Mouse (Mus musculus) urinary bladder, postnatal 4 days (tissue): ENCODE data around the gene Ehbp1.

Experiments used
- DNase-seq, 2 experiments: peaks; one replicate each; pipeline ENCODE4 v3.0.0; 2021 to 2022; ENCODE audit warnings: low spot score in 2 of 2

Gene Ehbp1

DNA sequence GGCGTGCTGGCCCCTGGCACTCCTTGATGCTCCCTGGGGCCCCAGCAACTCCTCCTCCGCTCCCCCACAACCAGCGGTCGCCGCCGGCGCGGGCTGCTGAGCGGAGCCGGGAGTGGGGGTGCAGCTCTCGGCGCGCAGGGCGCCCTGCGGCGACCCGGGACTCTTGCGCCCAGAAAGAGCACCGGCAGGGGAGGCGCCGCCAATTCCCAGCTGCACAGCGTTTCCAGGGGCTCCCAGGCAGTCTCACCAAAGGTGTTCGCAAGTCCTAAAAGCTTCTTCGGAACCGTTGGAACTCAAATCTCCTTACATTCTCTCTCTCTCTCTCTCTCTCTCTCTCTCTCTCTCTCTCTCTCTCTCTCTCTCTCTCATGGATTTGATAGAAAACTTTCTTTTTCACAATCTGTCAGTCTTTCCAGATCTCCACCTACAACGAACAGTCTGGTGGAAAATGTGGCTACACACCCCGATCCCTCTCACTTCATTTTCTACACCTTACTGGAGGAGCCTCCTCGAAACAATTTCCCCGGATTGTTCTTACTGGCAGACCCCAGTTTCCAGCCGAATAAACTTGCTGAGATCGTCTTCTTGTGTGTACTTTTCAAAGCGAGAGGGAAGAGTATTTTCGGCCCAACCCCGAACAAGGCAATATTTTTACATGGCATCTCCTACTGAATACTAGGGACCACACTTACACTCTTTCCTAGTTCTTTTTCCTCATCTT, 339.9 kb downstream of the Ehbp1 start:
- DNase-seq: no peak

DNA sequence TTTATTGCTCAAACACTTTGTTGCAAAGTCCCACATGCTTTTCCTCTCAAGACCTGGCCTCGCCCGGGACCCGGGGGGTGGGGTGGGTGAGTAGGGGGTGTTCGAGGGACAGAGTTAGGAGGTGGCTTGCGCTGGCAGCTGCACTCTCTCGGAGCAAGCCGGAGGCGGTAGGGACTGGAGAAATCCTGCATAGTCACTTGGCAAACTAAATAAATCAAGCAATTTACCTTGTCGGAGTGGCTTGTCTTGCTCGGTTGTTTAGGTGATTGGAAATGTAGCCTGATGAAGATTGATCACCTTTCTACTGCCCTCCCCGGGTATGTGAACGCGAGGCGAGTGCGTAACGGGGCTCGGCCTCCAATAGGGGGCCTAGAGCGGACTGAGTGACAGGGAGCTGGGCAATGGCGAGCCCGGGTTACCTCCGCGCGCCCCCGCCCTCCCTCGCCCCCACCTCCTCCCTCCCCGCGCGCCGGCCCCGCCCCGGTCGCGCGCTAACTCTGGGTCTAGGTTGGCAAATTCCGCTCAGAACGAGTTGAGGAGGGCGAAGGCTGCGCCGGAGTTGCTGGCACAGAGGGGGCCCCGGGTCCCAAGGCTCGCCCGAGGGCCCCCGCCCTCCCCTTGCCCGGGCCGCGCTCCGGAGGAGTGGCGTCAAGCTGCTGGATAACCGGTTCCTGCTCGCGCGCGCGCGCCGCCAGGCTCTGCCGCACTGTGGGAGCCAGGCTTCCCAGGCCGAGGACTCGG, 340.6 kb downstream of the Ehbp1 start:
- peak in 1 of 2 experiments; percentile 36 for DNase-seq

DNA sequence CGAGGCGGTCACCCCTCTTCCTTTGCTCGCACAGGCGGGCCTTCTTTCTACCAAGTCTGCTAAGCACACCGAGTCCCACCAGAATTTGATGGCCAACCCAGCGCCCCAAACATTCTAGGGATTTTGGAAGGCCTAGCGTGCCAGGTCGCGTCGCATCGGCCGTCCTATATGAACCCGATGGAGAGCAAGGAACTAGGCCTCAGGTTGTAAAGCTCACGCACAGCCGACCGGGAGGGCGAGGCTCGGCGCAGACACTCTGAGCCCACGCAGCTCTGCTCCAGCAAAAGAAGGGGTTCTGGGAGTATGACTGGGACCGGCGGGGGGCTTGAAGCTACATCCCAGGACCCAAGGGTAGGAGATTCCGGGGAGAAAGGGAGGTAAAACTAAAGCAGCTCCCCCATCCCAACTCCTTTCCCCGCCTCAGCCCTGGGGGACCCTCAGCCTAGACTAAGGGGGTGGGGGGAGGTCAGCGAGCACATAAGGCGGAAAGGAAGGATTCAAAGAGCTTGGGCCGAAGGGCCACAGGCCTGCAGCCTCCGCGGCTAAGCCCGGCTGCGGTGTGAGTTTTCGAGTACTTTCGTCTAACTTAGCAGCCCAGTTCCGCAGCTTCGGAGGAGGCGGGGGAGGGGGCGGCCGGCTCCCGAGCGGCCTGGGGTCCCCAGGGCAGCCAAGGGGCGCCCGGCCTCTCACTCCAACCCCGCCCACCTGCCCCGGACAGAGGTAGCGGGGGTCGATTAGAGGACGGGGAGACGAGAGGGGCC, 341.6 kb downstream of the Ehbp1 start:
- no peak for DNase-seq

DNA sequence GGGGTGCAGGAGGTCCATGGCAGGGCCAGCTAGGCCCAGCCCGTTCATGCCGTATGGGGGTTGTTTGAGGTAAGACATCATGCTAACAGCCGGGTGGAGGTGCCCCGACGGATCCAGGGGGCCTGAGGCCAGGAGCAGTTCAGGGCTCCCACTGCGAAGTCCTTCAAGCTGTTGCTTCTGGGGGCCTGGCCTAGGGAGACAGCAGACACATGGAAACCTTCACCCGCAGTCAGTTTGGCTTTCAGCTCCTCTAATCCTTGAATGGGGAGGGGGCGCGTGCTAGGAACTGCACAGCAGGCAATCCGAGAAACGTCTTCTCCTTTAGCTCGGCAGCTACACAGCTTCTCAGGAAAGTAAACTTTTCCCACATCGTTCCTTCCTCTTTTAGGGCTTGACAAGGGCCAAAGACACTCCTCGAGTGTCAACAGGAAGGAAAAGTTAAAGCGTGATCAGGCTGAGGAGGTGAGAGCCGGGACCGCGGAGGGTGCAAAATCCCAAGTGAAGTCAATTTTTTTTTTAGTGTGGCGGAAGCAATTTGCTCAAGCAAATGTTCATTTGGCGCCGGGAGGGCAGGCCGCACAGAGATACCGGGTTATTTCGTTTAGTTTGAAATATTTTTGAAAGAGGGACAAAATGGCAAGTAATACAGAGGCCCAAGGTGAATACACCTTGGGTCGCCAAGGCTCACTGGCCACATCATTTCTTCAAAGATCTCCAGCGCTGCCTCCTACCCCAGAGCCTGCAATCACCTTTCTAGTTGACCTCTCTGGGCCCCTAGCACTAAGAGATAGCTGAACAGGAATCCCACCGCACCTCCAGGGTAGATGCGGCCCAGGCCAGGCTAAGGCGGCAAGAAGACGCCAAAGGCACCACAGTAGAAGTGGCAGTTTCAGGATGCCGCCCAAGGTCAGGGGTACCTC, 342.4 kb downstream of the Ehbp1 start:
- no peak for DNase-seq

DNA sequence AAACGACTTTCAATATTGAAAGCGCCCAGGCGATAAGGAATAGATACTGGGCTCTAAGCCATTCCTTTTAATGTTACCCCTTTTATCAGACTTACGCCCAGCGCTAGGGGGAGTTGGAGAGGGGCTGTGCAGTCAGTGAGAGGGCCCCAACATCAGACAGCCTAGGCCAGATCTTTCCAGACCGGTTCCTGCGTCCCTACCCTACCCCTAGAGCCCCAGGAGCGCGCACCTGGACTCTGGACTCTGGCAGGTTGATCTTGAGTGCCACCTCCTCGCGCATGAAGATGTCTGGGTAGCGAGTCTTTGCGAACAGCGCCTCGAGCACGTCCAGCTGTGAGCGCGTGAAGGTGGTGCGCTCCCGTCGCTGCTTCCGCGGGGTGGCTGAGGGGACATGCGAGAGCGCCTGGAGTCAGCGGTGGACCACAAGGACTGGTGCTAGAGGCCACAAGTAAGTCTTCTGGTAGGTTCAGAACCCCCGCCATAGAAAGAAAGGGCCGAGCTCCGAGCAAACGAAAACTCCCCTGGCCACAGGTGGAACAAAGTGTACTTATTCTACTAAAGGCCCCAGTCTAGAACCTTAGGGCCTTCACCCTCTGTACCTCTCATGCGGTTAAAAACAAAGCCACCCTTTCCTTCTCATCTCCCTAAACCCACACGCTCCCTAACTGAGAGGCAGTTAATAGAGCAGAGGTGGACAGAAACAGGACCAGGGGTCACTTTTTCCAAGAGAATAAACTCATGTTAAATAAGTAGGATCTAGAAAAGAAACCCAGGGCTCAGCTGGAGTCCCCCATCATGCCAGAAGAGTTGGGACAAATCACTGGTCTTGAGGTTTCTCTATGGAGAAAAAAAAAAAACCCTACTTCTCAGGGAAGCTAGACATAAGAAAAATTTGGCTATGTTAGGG, 343.7 kb downstream of the Ehbp1 start:
- DNase-seq: no peak

DNA sequence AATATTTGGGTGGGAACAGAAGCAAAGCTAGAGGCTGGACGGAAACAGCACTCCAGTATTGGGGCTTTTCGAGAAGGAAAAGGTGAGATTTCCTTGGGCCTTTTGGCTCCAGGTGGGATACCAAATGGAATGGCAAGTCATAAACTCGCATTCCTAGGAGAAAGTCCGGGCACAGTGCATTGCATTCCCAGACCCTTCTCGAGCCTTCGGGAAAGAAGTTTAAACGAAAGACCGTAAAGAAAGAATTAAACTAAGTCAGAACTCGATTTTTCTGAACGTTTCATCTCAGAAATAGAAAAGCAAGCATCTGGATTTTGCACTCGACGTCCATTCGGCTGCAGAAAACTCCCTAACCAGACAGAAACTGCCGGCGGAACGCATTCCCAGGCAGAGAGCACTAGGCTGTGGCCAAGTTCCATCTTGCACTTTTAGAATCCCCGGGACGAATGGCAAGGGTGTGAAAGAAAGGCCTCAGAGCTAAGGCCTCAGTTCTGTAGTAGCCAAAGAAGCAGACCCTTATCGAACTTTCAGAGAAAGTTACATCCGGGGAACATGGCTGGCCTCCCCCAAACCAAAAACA, 344.4 kb downstream of the Ehbp1 start:
- DNase-seq: no peak

DNA sequence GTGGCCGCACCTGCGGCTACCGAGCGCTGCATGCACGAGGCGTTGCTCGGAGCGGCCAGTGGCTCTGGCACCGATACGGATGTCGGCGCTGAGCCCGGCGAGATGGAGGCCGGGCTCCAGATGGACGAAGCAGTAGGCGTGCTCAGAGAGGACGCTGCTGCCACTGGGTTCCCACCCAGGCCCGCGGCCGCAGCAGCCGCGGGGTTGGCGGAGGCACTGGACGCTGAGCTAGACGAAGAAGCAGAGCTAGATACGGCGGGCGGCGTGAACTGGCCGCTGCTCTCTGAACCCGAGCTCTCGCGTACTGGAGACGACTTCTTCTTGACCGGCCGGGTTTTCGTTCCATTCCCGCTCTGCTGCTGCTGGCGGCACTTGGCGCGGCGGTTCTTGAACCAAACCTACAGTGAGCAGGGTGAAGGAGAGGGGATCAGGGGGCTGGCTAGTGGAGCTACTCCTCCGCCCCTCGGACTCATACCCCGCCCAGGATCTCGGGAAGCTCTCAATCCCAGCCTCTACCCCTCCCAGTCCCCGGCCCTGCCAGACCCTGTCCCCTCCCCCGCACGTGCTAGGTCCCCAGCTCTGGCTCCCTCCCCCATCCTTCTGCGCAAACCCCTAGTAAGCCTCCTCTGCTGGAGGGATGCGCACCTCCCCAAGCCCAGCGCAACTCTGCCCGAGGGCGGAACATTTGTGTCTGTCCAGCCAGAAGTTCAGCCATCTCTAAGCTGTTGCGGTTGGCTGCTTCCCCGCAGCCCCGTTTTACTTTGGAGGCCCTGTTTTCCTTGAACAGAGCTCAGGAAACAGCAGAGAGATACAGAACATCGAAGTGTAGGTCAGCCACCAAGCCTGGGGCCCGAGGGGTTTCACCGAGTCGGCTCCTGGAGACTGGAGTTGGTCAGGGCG, 345.2 kb downstream of the Ehbp1 start:
- no peak for DNase-seq

DNA sequence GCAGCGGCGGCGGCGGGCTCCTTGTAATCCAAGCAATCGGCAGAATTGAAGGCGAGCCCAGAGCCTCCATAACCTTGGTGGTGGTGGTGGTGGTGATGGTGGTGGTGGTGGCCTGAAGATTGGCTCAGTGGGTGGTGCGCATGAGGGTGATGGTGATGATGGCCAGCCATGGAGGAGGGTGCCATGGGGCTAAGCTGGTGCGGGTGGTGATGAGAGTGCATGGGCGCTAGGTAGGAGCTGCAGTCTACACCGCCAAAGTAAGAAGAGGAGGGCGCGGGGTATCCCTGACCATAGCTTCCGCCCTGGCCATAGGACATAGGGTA, 345.8 kb downstream of the Ehbp1 start:
- no peak for DNase-seq

DNA sequence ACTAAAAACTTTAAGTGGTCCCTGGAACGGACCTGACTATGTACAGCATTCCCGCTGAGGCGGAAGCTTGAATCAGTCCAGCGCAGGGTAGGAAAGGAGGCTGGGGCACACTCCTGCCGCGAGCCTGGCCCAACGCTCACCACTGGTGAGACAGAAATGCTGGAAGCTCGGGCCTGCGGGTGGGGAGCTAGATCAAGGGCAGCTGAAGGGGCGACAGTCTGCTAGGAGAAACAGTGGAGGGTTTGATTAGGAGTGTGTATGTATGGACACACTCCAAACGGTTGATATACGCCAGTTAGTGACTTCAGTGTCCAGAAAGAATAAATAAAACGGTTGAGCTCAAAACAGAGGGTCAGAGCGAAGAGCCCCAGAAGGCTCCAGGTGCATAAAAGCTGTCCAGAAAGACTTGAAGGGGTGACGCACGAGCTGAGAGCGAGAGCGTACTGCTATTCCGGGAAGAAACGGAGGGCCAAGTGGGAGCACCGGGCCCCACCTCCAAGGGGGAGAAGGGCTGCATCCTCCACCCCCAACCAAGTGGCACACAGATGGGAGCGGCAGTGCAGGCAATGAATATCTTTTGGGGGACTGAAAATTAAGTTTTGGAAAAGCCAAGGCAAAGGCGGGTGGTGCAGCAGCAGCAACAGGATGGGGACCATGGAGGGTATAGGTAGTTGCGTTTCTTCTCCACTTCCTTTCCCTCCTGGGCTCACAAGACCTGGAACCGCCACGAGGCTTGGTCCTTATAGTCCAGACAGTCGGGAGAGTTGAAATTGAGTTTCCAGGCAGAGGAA, 346.4 kb downstream of the Ehbp1 start:
- DNase-seq: no peak

DNA sequence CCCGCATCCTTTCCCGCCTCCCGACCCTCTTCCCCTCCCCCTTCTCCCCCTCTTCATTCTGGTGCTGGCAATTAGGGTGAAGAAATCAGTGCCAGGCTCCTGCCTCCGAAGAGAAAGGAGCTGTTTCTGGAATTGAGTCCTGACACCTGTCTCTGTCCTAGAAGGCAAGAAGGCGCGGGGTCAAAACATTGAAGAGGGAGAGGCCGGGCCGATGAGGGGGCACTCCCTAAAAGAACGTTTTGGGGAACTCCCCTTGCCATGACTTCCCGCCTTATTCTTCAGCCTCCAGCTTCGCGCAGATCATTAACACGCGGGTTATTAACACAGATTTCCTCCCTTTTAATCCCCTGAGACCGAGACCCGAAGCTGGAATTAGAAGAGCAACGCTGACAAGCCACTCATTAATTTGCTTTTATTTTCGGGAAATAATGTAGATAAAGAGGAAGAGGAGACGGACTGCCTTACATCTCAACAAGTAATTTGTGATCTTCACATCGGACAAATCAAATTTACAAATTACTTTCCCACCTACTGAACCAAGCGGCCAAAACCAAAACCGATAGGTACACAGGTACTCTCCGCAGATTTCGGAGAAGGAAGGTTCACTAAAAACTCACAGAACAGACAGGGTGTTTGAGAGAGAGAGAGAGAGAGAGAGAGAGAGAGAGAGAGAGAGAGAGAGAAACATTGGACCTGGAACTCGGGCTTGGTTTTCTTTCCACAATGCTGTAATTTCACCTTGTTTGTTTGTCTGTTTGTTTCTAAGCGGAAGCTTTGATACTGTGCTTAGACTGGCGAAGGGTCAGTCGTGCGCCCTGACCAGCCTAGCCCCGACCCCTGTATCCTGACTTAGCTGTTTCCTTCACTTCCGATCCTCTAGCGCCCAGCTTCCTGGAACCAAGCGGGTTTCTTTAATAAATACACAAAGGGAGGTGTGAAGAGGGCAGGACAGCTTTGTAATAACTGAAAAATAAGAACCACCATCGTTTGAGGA, 347.4 kb downstream of the Ehbp1 start:
- no peak for DNase-seq

DNA sequence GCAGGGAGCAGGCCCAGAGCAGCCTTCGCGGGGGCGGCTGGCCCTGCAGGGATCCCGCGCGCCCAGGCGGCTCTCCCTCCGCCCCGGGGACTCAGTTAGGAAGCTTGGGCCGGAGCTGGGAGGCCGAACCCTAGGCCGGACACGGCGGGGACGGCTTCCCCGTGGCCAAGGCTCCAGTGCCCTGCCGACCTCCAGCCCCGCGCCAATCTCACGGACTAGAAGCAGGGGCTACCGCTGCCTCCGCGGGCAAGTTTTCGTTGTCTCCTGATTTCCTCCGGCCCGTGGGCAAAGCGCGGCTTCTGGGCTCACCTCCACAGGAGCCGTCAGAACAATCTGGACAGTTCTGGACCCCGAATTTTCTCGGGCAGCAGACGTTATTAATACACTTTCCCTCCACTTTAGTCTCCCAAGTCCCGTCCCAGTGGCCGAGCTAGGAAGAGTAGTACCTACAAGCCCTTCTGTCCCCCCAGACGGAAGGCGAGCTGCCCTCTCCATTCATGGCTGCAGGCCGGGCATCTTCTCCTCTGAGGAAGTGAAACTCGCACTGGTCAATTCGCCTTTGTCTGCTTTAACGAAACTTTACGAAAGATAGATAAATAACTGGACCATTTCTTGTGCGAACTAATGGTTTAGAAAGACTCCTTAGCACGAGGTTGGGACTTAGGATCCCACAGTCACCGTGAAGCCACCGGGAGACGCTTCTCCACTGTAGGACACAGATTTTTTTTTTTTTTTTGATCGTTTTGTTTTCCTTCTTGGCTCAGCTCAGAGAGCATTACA, 348.3 kb downstream of the Ehbp1 start:
- peak in 1 of 2 experiments; percentile 38 for DNase-seq

DNA sequence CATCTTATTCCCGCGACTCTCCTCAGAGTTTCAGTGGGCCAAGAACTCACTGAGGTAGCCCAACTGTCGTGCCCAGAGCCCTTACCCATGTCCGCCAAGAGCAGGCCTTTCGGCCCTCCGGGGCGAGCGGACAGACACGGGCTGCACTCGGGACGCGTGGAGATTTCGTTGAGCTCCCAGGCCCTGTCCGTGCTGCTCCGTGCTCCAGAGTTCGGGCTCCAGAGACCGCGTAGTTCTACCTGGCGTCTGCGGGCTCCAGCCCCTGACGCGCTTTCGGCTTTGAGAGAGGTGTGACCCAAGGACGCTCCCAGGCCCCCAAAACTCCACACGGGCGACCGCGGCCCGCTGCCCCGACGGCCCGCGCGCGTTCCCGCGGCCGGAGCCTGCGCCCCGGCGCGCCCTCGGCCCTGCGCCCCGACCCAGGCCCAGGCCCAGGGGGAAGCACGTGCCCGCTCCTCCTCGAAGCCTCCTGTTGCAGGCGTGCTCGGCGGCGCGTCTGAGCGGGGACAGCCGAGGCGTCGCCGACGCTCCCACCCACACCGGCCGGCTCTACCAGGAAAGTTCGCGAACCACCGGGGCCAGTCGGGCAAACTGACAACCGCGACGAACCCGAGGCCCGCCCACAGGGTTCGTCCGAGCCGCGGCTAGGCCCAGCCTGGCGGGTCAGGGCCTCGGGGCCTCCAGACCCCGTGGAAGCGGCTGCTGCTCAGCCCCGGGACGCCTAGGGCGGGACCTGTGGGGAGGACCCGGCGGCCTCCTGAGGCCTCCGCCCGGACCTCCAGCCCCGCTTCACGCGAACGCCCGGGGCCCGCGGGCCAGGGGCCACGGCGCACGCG, 349.1 kb downstream of the Ehbp1 start:
- DNase-seq: no peak

DNA sequence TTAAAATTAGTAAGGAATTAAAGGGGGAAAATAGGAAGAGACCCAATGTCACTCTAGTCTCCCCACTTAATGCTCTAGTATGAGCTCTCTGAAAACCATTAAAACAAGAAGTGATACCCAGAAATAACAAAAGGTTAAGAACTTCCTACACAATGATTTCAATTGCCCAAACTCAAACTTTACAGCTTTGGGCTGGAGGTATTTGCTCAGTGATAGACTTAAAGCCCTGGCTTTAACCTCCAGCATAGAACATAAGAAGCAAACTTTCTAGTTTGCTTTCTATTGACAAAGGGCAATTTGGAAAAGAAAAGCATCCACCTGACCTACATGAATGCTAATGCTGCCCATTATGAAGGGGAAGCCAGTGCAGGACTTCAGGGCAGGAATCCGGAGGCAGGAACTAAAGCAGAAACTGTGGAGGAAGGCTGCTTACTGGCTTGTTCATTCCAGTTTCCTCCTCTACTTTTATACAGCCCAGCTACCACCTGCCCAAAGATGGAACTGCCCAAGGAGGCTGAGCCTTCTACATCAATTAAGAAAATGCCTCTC, 353.6 kb downstream of the Ehbp1 start:
- no peak for DNase-seq

DNA sequence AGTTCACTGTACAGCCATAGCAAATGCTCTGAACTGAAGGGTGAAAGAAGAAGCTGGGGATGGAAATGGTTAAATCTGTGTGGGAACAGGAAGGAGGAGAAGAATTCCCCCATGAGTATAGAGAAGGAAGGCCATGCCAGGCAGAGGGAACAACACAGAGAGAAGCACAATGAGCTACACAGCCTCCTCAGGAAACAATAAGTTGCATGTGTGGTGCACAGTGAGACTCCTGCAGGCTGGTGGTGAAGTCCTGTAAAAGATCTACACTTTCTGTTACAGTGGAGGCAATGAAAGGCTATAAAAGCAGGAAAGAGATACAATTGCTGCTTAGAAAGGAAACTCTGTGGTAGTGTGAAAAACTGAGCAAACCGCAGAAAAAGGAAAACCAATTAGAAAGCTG, 357.0 kb downstream of the Ehbp1 start:
- DNase-seq: no peak

DNA sequence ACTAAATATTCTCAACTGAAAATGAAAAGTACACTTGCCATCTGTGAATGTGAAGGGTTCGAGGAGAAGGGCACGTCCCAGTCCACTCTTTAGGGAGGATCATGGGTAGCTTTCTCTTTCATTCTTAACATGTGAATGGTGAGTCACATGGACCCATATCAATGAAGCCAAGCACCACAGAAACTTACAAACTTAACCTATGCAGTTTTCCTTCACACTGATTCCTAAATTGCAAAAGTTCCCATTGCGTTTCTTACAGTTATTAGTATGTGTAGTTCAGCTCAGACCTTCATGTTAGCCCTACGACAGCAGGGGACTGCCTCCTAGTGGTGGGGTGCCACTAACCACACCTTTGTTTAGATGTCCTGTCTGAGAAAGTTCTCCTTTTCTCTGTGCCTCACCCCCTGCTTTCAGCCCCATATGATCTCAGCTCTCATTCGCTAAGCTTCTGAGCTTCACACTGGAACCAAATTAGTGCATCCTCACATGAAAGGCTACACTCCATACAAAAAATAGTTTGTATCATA, 368.0 kb downstream of the Ehbp1 start:
- DNase-seq: no peak
